Mouse (Mus musculus) ES-E14 (cell line): ENCODE data around the gene B230217C12Rik. TPM values are rescaled to one million over a fixed set of nuclear protein-coding genes. Genes with fewer than 3 reads are reported as not detected.

ENCODE experiments used
- DNase-seq: peaks from one replicate; pipeline ENCODE4 v3.0.0-alpha.2; 2013; ENCODE audit warnings: low read depth, low spot score
- H3K27ac ChIP-seq: 2 replicates; pipeline ENCODE4 v1.5.1; 2012; ENCODE audit warnings: low read depth, mild to moderate bottlenecking, low read length, moderate library complexity, mixed read lengths; ENCODE audit not compliant: poor library complexity, insufficient read depth, severe bottlenecking
- H3K36me3 ChIP-seq: 2 replicates; pipeline ENCODE4 v1.6.1; 2012; ENCODE audit warnings: mild to moderate bottlenecking, low read length, moderate library complexity, mixed read lengths; ENCODE audit not compliant: control insufficient read depth, poor library complexity, insufficient read depth, severe bottlenecking
- H3K4me1 ChIP-seq, 2 experiments: fragments of 150-350 bp in 1 of 2; sonication (generic) in 1 of 2; 2 replicates each; pipeline ENCODE4 v1.6.1; 2012; ENCODE audit warnings: low read length in 2 of 2, mild to moderate bottlenecking in 1 of 2, mixed read lengths in 1 of 2; ENCODE audit not compliant: control insufficient read depth in 2 of 2, insufficient read depth in 2 of 2, poor library complexity in 1 of 2
- H3K4me3 ChIP-seq, 2 experiments: fragments of 150-350 bp in 1 of 2; sonication (generic) in 1 of 2; 2 replicates each; pipeline ENCODE4 v1.5.1; 2012; ENCODE audit warnings: low read length in 2 of 2, low read depth in 1 of 2, mild to moderate bottlenecking in 1 of 2, mixed read lengths in 1 of 2; ENCODE audit not compliant: insufficient read depth in 1 of 2, poor library complexity in 1 of 2, severe bottlenecking in 1 of 2
- H3K9ac ChIP-seq: 2 replicates; pipeline ENCODE4 v1.6.1; 2012; ENCODE audit warnings: low read depth, mild to moderate bottlenecking, low read length, mixed read lengths; ENCODE audit not compliant: poor library complexity, insufficient read depth, severe bottlenecking
- H3K9me3 ChIP-seq: fragments of 150-350 bp; sonication (generic); 2 replicates; pipeline ENCODE4 v1.6.1; 2012; ENCODE audit warnings: low read depth, mild to moderate bottlenecking, low read length; ENCODE audit not compliant: control insufficient read depth, insufficient read depth
- CHD2 ChIP-seq: IDR thresholded peaks from 2 replicates; pipeline ENCODE4 v1.6.1; 2014; ENCODE audit warnings: mild to moderate bottlenecking, low read depth, low read length, inconsistent platforms
- HCFC1 ChIP-seq: IDR thresholded peaks from 2 replicates; pipeline ENCODE4 v1.6.1; 2012; ENCODE audit warnings: low read length, inconsistent platforms, borderline replicate concordance; ENCODE audit not compliant: insufficient read depth
- MAFK ChIP-seq: IDR thresholded peaks from 2 replicates; pipeline ENCODE4 v1.6.1; 2014; ENCODE audit warnings: mild to moderate bottlenecking, low read depth, low read length, inconsistent platforms; ENCODE audit not compliant: insufficient read depth
- ZC3H11A ChIP-seq: IDR thresholded peaks from 2 replicates; pipeline ENCODE4 v1.6.1; 2012; ENCODE audit warnings: low read depth, mild to moderate bottlenecking, inconsistent platforms, low read length, borderline replicate concordance
- ZNF384 ChIP-seq: IDR thresholded peaks from 2 replicates; pipeline ENCODE4 v1.6.1; 2012; ENCODE audit warnings: low read depth, low read length, inconsistent platforms
- in situ Hi-C, 2 experiments: fragments of 600-800 bp; cut with MboI; formaldehyde crosslinking; loops; one replicate each; pipeline ENCODE4 v1.15.1; 2025; ENCODE audit warnings: low sequenced_read_pairs in 2 of 2, inconsistent platforms in 1 of 2; ENCODE audit not compliant: unreplicated experiment in 2 of 2
- total RNA-seq: library from RNA; depleted of rRNA; stranded (reverse); fragments of 300-350 nt; gene quantifications from 2 replicates; pipeline ENCODE4 v1.2.3, GENCODE M21; 2012

The B230217C12Rik gene
- total RNA-seq, 1 experiment, result 4.1 TPM

GRCm38 (mm10) chr11:97801409-97802193, 39.0 kb upstream of the B230217C12Rik start:
- Histone ChIP-seq H3K4me3 (peak overlapping the region; percentile 93 to 96), H3K36me3 (peaks cover 2% of the 10 kb centered on the region; the same call in 1 of the 2 replicates), H3K9ac (peak overlapping the region; percentile 84; the same call in 1 of the 2 replicates), H3K9me3 (no peaks in the 10 kb centered on the region), H3K4me1 (peaks cover 14 to 23% of the 10 kb centered on the region in 2 experiments; a peak in 3 of 4 replicates), H3K27ac (peak overlapping the region; percentile 86)
- in situ Hi-C loops, result no loop called here
- DNase-seq, result peak; percentile 76
- TF ChIP-seq CHD2 (no peak), ZNF384 (no peak), MAFK (no peak), HCFC1 (no peak), ZC3H11A (no peak)

GRCm38 (mm10) chr11:97802194-97802470, 38.4 kb upstream of the B230217C12Rik start:
- Histone ChIP-seq H3K9ac (peak overlapping the region; percentile 19; the same call in 1 of the 2 replicates), H3K9me3 (no peaks in the 10 kb centered on the region), H3K4me1 (peaks cover 14 to 28% of the 10 kb centered on the region in 2 experiments; a peak in 3 of 4 replicates), H3K4me3 (peak overlapping the region; percentile 93 to 96), H3K36me3 (peaks cover 7% of the 10 kb centered on the region), H3K27ac (peak overlapping the region; percentile 60; the same call in 1 of the 2 replicates)
- no peak for TF ChIP-seq ZC3H11A
- TF ChIP-seq CHD2, result no peak
- no peak for TF ChIP-seq ZNF384
- TF ChIP-seq MAFK, result no peak
- no peak for TF ChIP-seq HCFC1
- DNase-seq, result no peak
- in situ Hi-C loops, result no loop called here

- no peak for DNase-seq
- in situ Hi-C loops, result no loop called here
- TF ChIP-seq HCFC1, result no peak
- TF ChIP-seq ZC3H11A, result no peak
- no peak for TF ChIP-seq CHD2
- no peak for TF ChIP-seq ZNF384
- no peak for TF ChIP-seq MAFK
- Histone ChIP-seq H3K27ac (peak overlapping the region; percentile 60; the same call in 1 of the 2 replicates), H3K4me1 (peaks cover 16 to 30% of the 10 kb centered on the region in 2 experiments; a peak in 3 of 4 replicates), H3K9ac (no peak overlapping the region; the same call in 1 of the 2 replicates), H3K9me3 (no peaks in the 10 kb centered on the region), H3K36me3 (peaks cover 9% of the 10 kb centered on the region), H3K4me3 (peak overlapping the region; percentile 93 to 96; a peak in 1 of 4 replicates)
These were observed 38.1 kb upstream of the B230217C12Rik start for GRCm38 (mm10) chr11:97802495-97802894.

- in situ Hi-C loops, result no loop called here
- H3K4me3 ChIP-seq, result peak overlapping the region in 1 of 2 experiments; percentile 4; a peak in 2 of 4 replicates
- TF ChIP-seq HCFC1 (no peak), ZC3H11A (no peak), CHD2 (no peak), MAFK (no peak), ZNF384 (no peak)
- no peak overlapping the region; the same call in 1 of the 2 replicates for H3K9ac ChIP-seq
- H3K36me3 ChIP-seq, result peaks cover 18% of the 10 kb centered on the region
- no peak for DNase-seq
- peaks cover 15 to 39% of the 10 kb centered on the region in 2 experiments; a peak in 3 of 4 replicates for H3K4me1 ChIP-seq
- no peaks in the 10 kb centered on the region for H3K9me3 ChIP-seq
- H3K27ac ChIP-seq, result peak overlapping the region; percentile 74; the same call in 1 of the 2 replicates
These were observed 36.7 kb upstream of the B230217C12Rik start for GRCm38 (mm10) chr11:97803847-97804246.
